Mouse (Mus musculus) cerebellum, adult 2 months (tissue): Measurements from ENCODE around the gene Als2cr12.

Source experiments
- CTCF ChIP-seq: fragments of 200-500 bp; IDR thresholded peaks from 2 replicates; pipeline ENCODE4 v1.5.1; 2011; ENCODE audit warnings: low read depth, mild to moderate bottlenecking, control low read depth, low read length, moderate library complexity, borderline replicate concordance; ENCODE audit not compliant: insufficient read depth
- POLR2A ChIP-seq: fragments of 200-500 bp; IDR thresholded peaks from 2 replicates; pipeline ENCODE4 v1.6.1; 2011; ENCODE audit warnings: low read length, control low read depth, borderline replicate concordance; ENCODE audit not compliant: insufficient read depth

DNA sequence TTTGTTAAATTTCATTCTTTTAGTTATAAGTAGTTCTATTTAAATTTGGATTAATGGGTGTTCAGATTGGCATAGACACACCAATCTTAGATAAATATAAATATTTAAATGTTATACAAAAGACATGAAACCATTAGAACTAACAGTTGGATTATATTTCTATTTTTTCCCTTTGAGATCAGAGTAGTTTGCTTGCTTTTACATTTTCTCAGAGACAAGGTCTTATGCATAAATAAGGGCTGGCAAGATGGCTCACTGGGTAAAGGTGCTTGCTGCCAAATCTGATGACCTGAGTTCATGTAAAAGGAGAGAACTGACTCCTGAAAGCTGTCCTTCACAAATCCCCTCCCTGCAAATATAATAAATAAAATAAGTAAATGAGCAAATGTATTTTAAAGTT, 29.3 kb upstream of the Als2cr12 start:
- TF ChIP-seq CTCF (no peak), POLR2A (no peak)
